Mouse (Mus musculus) ES-Bruce4 (cell line): ENCODE results near the gene Atox1.

Experiments
- CTCF ChIP-seq: IDR thresholded peaks from one replicate; pipeline ENCODE4 v1.8.1; 2011; ENCODE audit warnings: low read depth, low read length
- POLR2A ChIP-seq: IDR thresholded peaks from one replicate; pipeline ENCODE4 v1.8.1; 2011; ENCODE audit warnings: low read length; ENCODE audit not compliant: insufficient read depth

GRCm38 (mm10) chr11:55436089-55436488, 24.9 kb downstream of the Atox1 start:
- no peak for TF ChIP-seq POLR2A
- TF ChIP-seq CTCF: no peak
